Comparison of ENCODE assay signal across 8 mouse cellular contexts in genomic region chr4:116245926-116246325, GRCm38 (mm10). TPM values are rescaled to one million over a fixed set of nuclear protein-coding genes. Genes with fewer than 3 reads are reported as not detected.
DNase-seq lines count a peak whose midpoint lies in the region; ATAC-seq and TF ChIP-seq lines count a peak whose summit lies in the region.
"Not testable (repeated sequence)": the region's sequence is repeated elsewhere in the genome, so short reads cannot be mapped to it uniquely, and the experiment has no call there.

No protein-coding gene starts in this region.

- not testable (repeated sequence) for H3K4me2 ChIP-seq in forebrain, postnatal 0 days (ENCODE audit: low read depth); liver, embryonic 11.5 days; stomach, postnatal 0 days (replicated peaks; ENCODE audit: low read depth)

- DNase-seq in 3T3-L1 (ENCODE audit: low read depth, low spot score) = peak; percentile 64
- peak; percentile 51 for DNase-seq in T-cell, adult 2 months (ENCODE audit: low spot score)
- peak; percentile 32 for DNase-seq in c-Kit-positive CD71-positive TER-119-positive erythroid progenitor cells, embryonic 14.5 days (ENCODE audit: low spot score)
- DNase-seq in forebrain, postnatal 0 days = not testable (repeated sequence)
- peak; percentile 12 for DNase-seq in kidney, adult 11 months
- peak; percentile 43 for DNase-seq in liver, embryonic 11.5 days (ENCODE audit: low spot score)
- DNase-seq in natural killer cell, adult 2 months (ENCODE audit: low spot score in 2 of 2) = peak; percentile 14 to 49
- DNase-seq in stomach, postnatal 0 days (ENCODE audit: low spot score) = peak; percentile 49

- TF ChIP-seq EP300 in stomach, postnatal 0 days (optimal IDR thresholded peaks at IDR 0.05) = not testable (repeated sequence)

- 50% methylated on average over 3 of the region's 3 CpGs for WGBS in forebrain, postnatal 0 days
- 34% methylated on average over 3 of the region's 3 CpGs for WGBS in liver, embryonic 11.5 days
- WGBS in stomach, postnatal 0 days = 44% methylated on average over 3 of the region's 3 CpGs

- H3K36me3 ChIP-seq in forebrain, postnatal 0 days (ENCODE audit: insufficient read depth); liver, embryonic 11.5 days (ENCODE audit: control insufficient read depth, insufficient read depth, low read length); stomach, postnatal 0 days (ENCODE audit: control insufficient read depth, insufficient read depth, low read length): not testable (repeated sequence)

- ATAC-seq in forebrain, postnatal 0 days; liver, embryonic 11.5 days (replicated peaks; ENCODE audit: low FRiP score); stomach, postnatal 0 days (ENCODE audit: low FRiP score, low TSS enrichment): not testable (repeated sequence)

- not testable (repeated sequence) for H3K9ac ChIP-seq in forebrain, postnatal 0 days; liver, embryonic 11.5 days (ENCODE audit: low read depth, low read length); stomach, postnatal 0 days (ENCODE audit: low read length)

- not testable (repeated sequence) for H3K27ac ChIP-seq in forebrain, postnatal 0 days (ENCODE audit: low read depth, low read length); liver, embryonic 11.5 days (ENCODE audit: low read depth, low read length); stomach, postnatal 0 days (replicated peaks)

- H3K4me3 ChIP-seq in forebrain, postnatal 0 days (ENCODE audit: low read depth, low read length); liver, embryonic 11.5 days (ENCODE audit: low read depth, low read length); stomach, postnatal 0 days (ENCODE audit: low read depth, low read length): not testable (repeated sequence)

- H3K27me3 ChIP-seq in forebrain, postnatal 0 days (ENCODE audit: insufficient read depth, low read length); liver, embryonic 11.5 days (replicated peaks; ENCODE audit: control insufficient read depth, insufficient read depth, low read length); stomach, postnatal 0 days (ENCODE audit: control insufficient read depth, insufficient read depth, low read length): not testable (repeated sequence)

- H3K9me3 ChIP-seq in forebrain, postnatal 0 days (ENCODE audit: low read length); liver, embryonic 11.5 days (ENCODE audit: control insufficient read depth, low read length); stomach, postnatal 0 days (ENCODE audit: control insufficient read depth, low read length): not testable (repeated sequence)

- TF ChIP-seq CTCF in forebrain, postnatal 0 days (IDR thresholded peaks at IDR 0.05; ENCODE audit: low read depth) = peak; percentile 56
- peak; percentile 71 for TF ChIP-seq CTCF in stomach, postnatal 0 days (IDR thresholded peaks at IDR 0.05; ENCODE audit: low read depth)

- not testable (repeated sequence) for H3K4me1 ChIP-seq in forebrain, postnatal 0 days (ENCODE audit: insufficient read depth); liver, embryonic 11.5 days (replicated peaks; ENCODE audit: control insufficient read depth, insufficient read depth, low read length); stomach, postnatal 0 days (replicated peaks; ENCODE audit: control insufficient read depth, insufficient read depth)

RNA-seq across cellular contexts. Expression of gene Pik3r3, which starts 24.5 kb away (rescaled TPM):
- total RNA-seq in forebrain, postnatal 0 days (2014; rRNA removed) = 41.5 and 51.3 TPM in 2 replicates
- 21.5 and 30.8 TPM in 2 replicates for polyA plus RNA-seq in forebrain, postnatal 0 days (2015; fragmentation: Nextera tagmentation; extraction: Ambion mirVana)
- polyA plus RNA-seq in liver, embryonic 11.5 days (2014; fragmentation: Nextera tagmentation; extraction: Ambion mirVana) = 6.3 and 6.7 TPM in 2 replicates
- 6.4 and 6.8 TPM in 2 replicates for polyA plus RNA-seq in stomach, postnatal 0 days (2015; fragmentation: Nextera tagmentation; extraction: Ambion mirVana)
